Mouse (Mus musculus) brain, adult 10 weeks (tissue): ENCODE results near the gene Olfr1047. TPM values are rescaled to one million over a fixed set of nuclear protein-coding genes. Genes with fewer than 3 reads are reported as not detected.

Source experiments
- polyA plus RNA-seq: library from polyadenylated mRNA; stranded (reverse); fragments of 350-450 nt; fragmentation: Illumina TruSeq; extraction: RNeasy Lipid Tissue Mini Kit (QIAGEN cat#74804); gene quantifications from one replicate; pipeline ENCODE4 v1.2.3, GENCODE M21; 2015; ENCODE audit warnings: low read depth, low replicate concordance

Olfr1047 gene
- not detected for polyA plus RNA-seq

GRCm38 (mm10) chr2:86231301-86231700, at the start of gene Olfr1047:
Gene Olfr1047, minus strand, starts transcription at chr2:86231401.

GRCm38 (mm10) chr2:86278988-86279387, 47.8 kb upstream of the Olfr1047 start, which contains the start of gene Olfr1051:
Gene Olfr1051, minus strand, starts transcription at chr2:86279088.

GRCm38 (mm10) chr2:86258228-86258627, 27.0 kb upstream of the Olfr1047 start, which contains the start of gene Olfr1049:
Gene Olfr1049, minus strand, starts transcription at chr2:86258328.

GRCm38 (mm10) chr2:86240189-86240588, 9.0 kb upstream of the Olfr1047 start, which contains the start of gene Olfr1048:
Gene Olfr1048, minus strand, starts transcription at chr2:86240289.

GRCm38 (mm10) chr2:86219214-86219613, 12.0 kb downstream of the Olfr1047 start, which contains the start of gene Olfr1046:
Gene Olfr1046, minus strand, starts transcription at chr2:86219314.

GRCm38 (mm10) chr2:86202909-86203308, 28.3 kb downstream of the Olfr1047 start, which contains the start of gene Olfr1045:
Gene Olfr1045, minus strand, starts transcription at chr2:86203009.

GRCm38 (mm10) chr2:86185583-86185982, 45.6 kb downstream of the Olfr1047 start, which contains the start of gene Olfr52:
Gene Olfr52, minus strand, starts transcription at chr2:86185683.

GRCm38 (mm10) chr2:86177720-86178119, 53.5 kb downstream of the Olfr1047 start, which contains the start of gene Olfr1044:
Gene Olfr1044, minus strand, starts transcription at chr2:86177820.

Other genes starting within 250 kb of the Olfr1047 start
- not detected for gene Olfr1031, start 241.1 kb downstream of the Olfr1047 start, polyA plus RNA-seq
- not detected for gene Olfr1032, start 225.9 kb downstream of the Olfr1047 start, polyA plus RNA-seq
- gene Olfr1033, start 210.8 kb downstream of the Olfr1047 start, polyA plus RNA-seq, result 0.13 TPM
- gene Olfr1034, start 185.5 kb downstream of the Olfr1047 start, polyA plus RNA-seq, result not detected
- gene Olfr1036, start 157.4 kb downstream of the Olfr1047 start, polyA plus RNA-seq, result not detected
- not detected for gene Olfr1037, start 144.0 kb downstream of the Olfr1047 start, polyA plus RNA-seq
- not detected for gene Olfr1039, start 95.5 kb downstream of the Olfr1047 start, polyA plus RNA-seq
- not detected for gene Olfr1040, start 84.7 kb downstream of the Olfr1047 start, polyA plus RNA-seq
- not detected for gene Olfr1042, start 69.6 kb downstream of the Olfr1047 start, polyA plus RNA-seq
- not detected for gene Olfr1043, start 63.9 kb downstream of the Olfr1047 start, polyA plus RNA-seq
- gene Olfr1044, start 53.6 kb downstream of the Olfr1047 start, polyA plus RNA-seq, result not detected
- not detected for gene Olfr52, start 45.7 kb downstream of the Olfr1047 start, polyA plus RNA-seq
- gene Olfr1045, start 28.4 kb downstream of the Olfr1047 start, polyA plus RNA-seq, result not detected
- gene Olfr1046, start 12.1 kb downstream of the Olfr1047 start, polyA plus RNA-seq, result not detected
- not detected for gene Olfr1048, start 8.9 kb upstream of the Olfr1047 start, polyA plus RNA-seq
- gene Olfr1049, start 26.9 kb upstream of the Olfr1047 start, polyA plus RNA-seq, result not detected
- gene Olfr1051, start 47.7 kb upstream of the Olfr1047 start, polyA plus RNA-seq, result not detected
- gene Olfr1052, start 61.1 kb upstream of the Olfr1047 start, polyA plus RNA-seq, result not detected
- gene Olfr1053, start 83.9 kb upstream of the Olfr1047 start, polyA plus RNA-seq, result not detected
- gene Olfr1054, start 104.0 kb upstream of the Olfr1047 start, polyA plus RNA-seq, result not detected
- gene Olfr1055, start 118.9 kb upstream of the Olfr1047 start, polyA plus RNA-seq, result not detected
- not detected for gene Olfr1056, start 131.1 kb upstream of the Olfr1047 start, polyA plus RNA-seq
- gene Olfr1057, start 147.0 kb upstream of the Olfr1047 start, polyA plus RNA-seq, result not detected
- not detected for gene Olfr1058, start 157.2 kb upstream of the Olfr1047 start, polyA plus RNA-seq
- gene Olfr1061, start 182.6 kb upstream of the Olfr1047 start, polyA plus RNA-seq, result not detected
- not detected for gene Olfr1062, start 195.3 kb upstream of the Olfr1047 start, polyA plus RNA-seq
- gene Olfr1065, start 219.2 kb upstream of the Olfr1047 start, polyA plus RNA-seq, result not detected
- gene Olfr1066, start 224.9 kb upstream of the Olfr1047 start, polyA plus RNA-seq, result not detected